8 mouse cellular contexts compared by ENCODE assay signal in genomic region chr12:19387706-19388105, GRCm38 (mm10).
DNase-seq lines count a peak whose midpoint lies in the region; ATAC-seq and TF ChIP-seq lines count a peak whose summit lies in the region.
"Not testable (repeated sequence)": the region's sequence is repeated elsewhere in the genome, so short reads cannot be mapped to it uniquely, and the experiment has no call there.

No protein-coding gene starts in this region.

- not testable (repeated sequence) for H3K9me3 ChIP-seq in embryonic facial prominence, embryonic 12.5 days; hindbrain, postnatal 0 days (ENCODE audit: low read length); neural tube, embryonic 14.5 days (ENCODE audit: control insufficient read depth, low read length)

- H3K36me3 ChIP-seq in embryonic facial prominence, embryonic 12.5 days; hindbrain, postnatal 0 days (ENCODE audit: insufficient read depth, low read length); neural tube, embryonic 14.5 days (ENCODE audit: control insufficient read depth, insufficient read depth, low read length): not testable (repeated sequence)

- not testable (repeated sequence) for H3K4me1 ChIP-seq in embryonic facial prominence, embryonic 12.5 days; hindbrain, postnatal 0 days (ENCODE audit: insufficient read depth, low read length); neural tube, embryonic 14.5 days (ENCODE audit: control insufficient read depth, insufficient read depth, low read length)

- TF ChIP-seq CTCF in hindbrain, postnatal 0 days (IDR thresholded peaks at IDR 0.05; ENCODE audit: low read depth) = not testable (repeated sequence)

- peak; percentile 56 for DNase-seq in NIH3T3 (ENCODE audit: low read depth)
- DNase-seq in heart, adult 11 months = peak; percentile 96
- peak; percentile 1 for DNase-seq in hindbrain, postnatal 0 days (ENCODE audit: low spot score)
- DNase-seq in layer of hippocampus, postnatal 10 days (ENCODE audit: low spot score in 2 of 2) = peak; percentile 7 to 10
- DNase-seq in lung, adult 18-20 months = peak; percentile 15 to 39
- peak; percentile 28 for DNase-seq in thymus, postnatal 0 days (ENCODE audit: low spot score)

- peak overlapping the region; percentile 40; the same call in 1 of the 2 replicates for H3K9ac ChIP-seq in embryonic facial prominence, embryonic 12.5 days
- H3K9ac ChIP-seq in hindbrain, postnatal 0 days (replicated peaks; ENCODE audit: low read length); neural tube, embryonic 14.5 days (replicated peaks; ENCODE audit: low read depth, low read length): not testable (repeated sequence)

- 3% methylated on average over 37 of the region's 53 CpGs for WGBS in embryonic facial prominence, embryonic 12.5 days
- WGBS in hindbrain, postnatal 0 days = 5% methylated on average over 15 of the region's 53 CpGs
- 4% methylated on average over 20 of the region's 53 CpGs for WGBS in neural tube, embryonic 14.5 days

- H3K4me3 ChIP-seq in embryonic facial prominence, embryonic 12.5 days = peak overlapping the region; percentile 43
- H3K4me3 ChIP-seq in hindbrain, postnatal 0 days (ENCODE audit: low read length) = peak overlapping the region; percentile 32
- H3K4me3 ChIP-seq in neural tube, embryonic 14.5 days (ENCODE audit: low read depth, low read length) = peak overlapping the region; percentile 33

- not testable (repeated sequence) for H3K27me3 ChIP-seq in embryonic facial prominence, embryonic 12.5 days; hindbrain, postnatal 0 days (ENCODE audit: insufficient read depth, low read length); neural tube, embryonic 14.5 days (ENCODE audit: control insufficient read depth, insufficient read depth, low read length)

- H3K27ac ChIP-seq in embryonic facial prominence, embryonic 12.5 days; hindbrain, postnatal 0 days; neural tube, embryonic 14.5 days (ENCODE audit: low read depth, low read length): not testable (repeated sequence)

- not testable (repeated sequence) for ATAC-seq in embryonic facial prominence, embryonic 12.5 days (ENCODE audit: insufficient number of reproducible peaks, insufficient read depth, low FRiP score, low TSS enrichment); hindbrain, postnatal 0 days; neural tube, embryonic 14.5 days (ENCODE audit: low read depth)

- peak overlapping the region; percentile 24; the same call in 1 of the 2 replicates for H3K4me2 ChIP-seq in embryonic facial prominence, embryonic 12.5 days (replicated peaks)
- not testable (repeated sequence) for H3K4me2 ChIP-seq in hindbrain, postnatal 0 days (ENCODE audit: low read depth, low read length)
- H3K4me2 ChIP-seq in neural tube, embryonic 14.5 days (ENCODE audit: low read depth, low read length) = peak overlapping the region; percentile 20; the same call in 1 of the 2 replicates

Comparison
In these comparisons a context has a peak if more than half of its experiments do, and no peak if none do; other contexts are left out.
1. DNase-seq: peak in every context shown above with its lines; median percentile 96 in heart, adult 11 months; 56 in NIH3T3; 28 in thymus, postnatal 0 days; 27 in lung, adult 18-20 months; 8 in layer of hippocampus, postnatal 10 days; 1 in hindbrain, postnatal 0 days.